In the genomic region with DNA sequence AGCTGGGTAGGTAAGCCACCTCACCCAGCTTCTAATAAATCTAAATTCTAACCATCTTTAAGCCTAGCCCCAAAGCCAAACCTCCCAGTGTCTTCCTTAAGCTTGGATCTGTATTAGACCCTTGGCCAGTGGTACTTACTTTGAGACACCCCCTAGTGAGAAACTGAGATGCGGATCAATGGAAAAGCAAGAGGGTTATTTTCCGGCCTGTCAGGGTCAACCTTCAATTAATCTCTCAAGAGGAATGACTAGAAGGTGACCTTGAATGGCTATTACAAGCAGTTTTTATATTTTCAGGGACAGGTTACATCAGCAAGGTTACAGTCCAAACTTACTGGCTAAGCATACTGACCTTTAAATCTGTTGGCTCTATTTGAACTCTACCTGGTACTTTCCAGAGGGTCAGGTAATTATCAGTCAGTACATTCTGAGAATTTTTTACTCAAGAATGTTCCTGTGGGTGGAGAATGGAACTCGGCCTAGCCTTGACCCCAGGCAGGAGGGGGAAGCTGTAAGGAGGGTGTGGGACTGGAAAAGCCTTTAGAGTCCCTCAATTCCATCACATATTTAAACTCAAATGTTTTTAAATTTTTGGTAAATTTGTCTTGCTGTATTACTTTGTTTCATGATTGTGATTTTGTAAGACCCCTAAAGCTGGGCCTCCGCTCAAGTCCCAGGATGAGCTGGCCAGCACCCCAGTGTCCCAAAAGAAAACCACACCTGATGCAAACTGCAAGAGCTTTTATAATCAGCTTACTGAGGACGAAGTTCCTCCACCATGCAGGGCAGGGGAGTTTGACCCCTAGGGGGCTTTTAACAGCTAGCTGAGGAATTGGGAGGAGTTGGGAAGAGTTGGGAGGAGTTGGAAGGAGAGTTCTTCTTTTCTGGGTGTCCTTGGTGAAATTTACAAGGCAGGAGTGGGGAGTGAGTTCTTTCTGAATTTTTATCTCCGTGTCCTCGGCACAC, we compare ENCODE assay signal across 19 mouse cellular contexts. TPM values are rescaled to one million over a fixed set of nuclear protein-coding genes. Genes with fewer than 3 reads are reported as not detected.
"Had no signal": no experiment of that assay in that cellular context is flagged by ENCODE, and none has a peak within 500 bp of the region (broad histone marks: within the 10 kb centered on the region; RNA-seq: fewer than 3 reads in every experiment).

No protein-coding gene starts in this region.

- H3K9ac ChIP-seq: limb, embryonic 15.5 days; liver, embryonic 14.5 days; midbrain, embryonic 12.5 days; neural tube, embryonic 15.5 days had no signal

- H3K36me3 ChIP-seq: limb, embryonic 15.5 days; midbrain, embryonic 12.5 days; neural tube, embryonic 15.5 days had no signal

- H3K4me3 ChIP-seq: left cerebral cortex, adult 2 months; limb, embryonic 15.5 days; midbrain, embryonic 12.5 days; myocyte; neural tube, embryonic 15.5 days had no signal

- DNase-seq: kidney, postnatal 25 days; lung, adult 18-20 months; right cerebral cortex, adult 18-20 months; right cerebral cortex, postnatal 25 days; thymus, adult 18-20 months; thymus, postnatal 14 days had no signal

- H3K27ac ChIP-seq: left cerebral cortex, adult 2 months; limb, embryonic 15.5 days; liver, embryonic 14.5 days; midbrain, embryonic 12.5 days; neural tube, embryonic 15.5 days had no signal

- H3K27me3 ChIP-seq: limb, embryonic 15.5 days; neural tube, embryonic 15.5 days had no signal

- H3K9me3 ChIP-seq: limb, embryonic 15.5 days; midbrain, embryonic 12.5 days; neural tube, embryonic 15.5 days had no signal

- H3K4me2 ChIP-seq: limb, embryonic 15.5 days; midbrain, embryonic 12.5 days; neural tube, embryonic 15.5 days had no signal

RNA-seq across cellular contexts. Expression of a gene that starts 34.0 kb away (rescaled TPM):
- total RNA-seq: layer of hippocampus, postnatal 25 days; left cerebral cortex, adult 2 months; left cerebral cortex, postnatal 25 days; megakaryocyte-erythroid progenitor cell, adult 5-6 weeks; midbrain, postnatal 0 days had no signal
- polyA plus RNA-seq: limb, embryonic 11.5 days; liver, embryonic 14.5 days; midbrain, embryonic 12.5 days; midbrain, postnatal 0 days; myocyte; neural tube, embryonic 11.5 days; neural tube, embryonic 15.5 days; small intestine, adult 2 months had no signal
